Mouse (Mus musculus) cerebral cortex, adult 2 months (tissue): Measurements from ENCODE around the gene Irs1.

Experiments used
- WGBS: fragments of 180-500 bp; shearing (Covaris S2); methylation state at CpG from one replicate; pipeline ENCODE4 v1.1.7; 2018; 5-methylcytosine and 5-hydroxymethylcytosine counted together

Irs1 gene

GRCm38 (mm10) chr1:82288421-82288990 is 2.7 kb downstream of the Irs1 start:
- 87% methylated on average over 18 of the region's 18 CpGs for WGBS

DNA sequence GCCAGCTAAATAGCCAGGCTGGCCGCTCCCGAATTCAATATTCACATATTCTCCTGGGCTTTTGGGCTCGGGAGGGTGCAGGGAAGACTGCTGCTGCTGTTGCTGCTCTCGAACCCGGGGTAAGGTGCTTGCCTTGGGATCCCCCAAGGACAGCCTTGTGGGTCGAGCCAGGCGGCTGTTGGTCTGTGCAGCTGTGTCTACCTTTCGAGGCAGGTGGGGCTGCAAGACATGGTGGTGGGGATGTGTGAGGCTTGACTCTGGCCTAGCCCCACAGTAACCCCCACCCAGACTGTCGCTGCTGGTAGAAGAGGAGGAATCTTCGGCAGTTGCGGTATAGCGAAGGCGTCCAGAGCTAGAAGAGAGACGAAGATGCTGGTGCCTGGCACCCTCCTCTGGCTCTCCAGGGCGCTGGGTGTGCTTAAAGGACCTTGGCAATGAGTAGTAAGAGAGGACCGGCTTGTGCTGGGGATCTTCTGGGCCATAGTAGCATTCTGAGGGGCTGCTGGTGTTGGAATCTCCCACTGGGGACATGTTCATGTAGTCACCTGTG is 3.4 kb downstream of the Irs1 start:
- WGBS: 77% methylated on average over 16 of the region's 16 CpGs

GRCm38 (mm10) chr1:82287052-82287775 is 4.0 kb downstream of the Irs1 start:
- 50% methylated on average over 22 of the region's 22 CpGs for WGBS

- 16% methylated on average over 15 of the region's 15 CpGs for WGBS
Measured at GRCm38 (mm10) chr1:82286190-82287051, 4.8 kb downstream of the Irs1 start.

DNA sequence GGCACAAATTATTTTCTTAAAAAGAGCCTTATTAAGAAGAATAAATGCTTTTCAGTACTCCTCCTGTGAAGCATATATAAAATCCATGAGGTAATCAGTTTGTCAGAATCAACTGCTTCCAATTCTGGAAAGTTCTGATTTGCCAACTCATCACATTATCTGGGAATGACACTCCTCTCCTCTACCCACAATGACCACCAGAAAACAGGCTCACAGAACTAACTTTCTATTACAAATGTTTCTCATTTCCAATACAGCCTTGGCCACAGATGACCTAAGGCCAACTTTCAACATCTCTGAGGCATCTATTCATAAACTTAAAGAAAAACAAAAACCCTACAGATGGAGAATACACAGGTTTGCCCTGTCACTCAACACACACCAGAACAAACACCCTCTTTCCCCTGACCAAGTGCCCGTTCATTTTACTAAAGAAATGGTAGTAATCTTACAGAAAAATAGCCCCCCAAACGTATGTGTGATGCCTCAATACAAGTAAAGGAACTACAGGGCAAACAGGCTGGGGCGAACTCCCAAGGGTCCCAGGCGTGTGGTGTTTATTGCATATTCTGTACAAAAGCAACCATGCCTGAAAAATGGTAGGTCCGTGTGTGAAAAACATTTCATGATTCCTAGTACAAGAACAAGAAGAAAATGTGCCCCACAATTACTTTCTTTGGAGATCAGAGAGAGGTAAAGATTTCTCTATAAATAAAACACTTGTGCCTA is 5.6 kb downstream of the Irs1 start:
- WGBS: 29% methylated on average over 5 of the region's 5 CpGs

GRCm38 (mm10) chr1:82284403-82284802 is 6.8 kb downstream of the Irs1 start:
- 18% methylated on average over 4 of the region's 4 CpGs for WGBS

DNA sequence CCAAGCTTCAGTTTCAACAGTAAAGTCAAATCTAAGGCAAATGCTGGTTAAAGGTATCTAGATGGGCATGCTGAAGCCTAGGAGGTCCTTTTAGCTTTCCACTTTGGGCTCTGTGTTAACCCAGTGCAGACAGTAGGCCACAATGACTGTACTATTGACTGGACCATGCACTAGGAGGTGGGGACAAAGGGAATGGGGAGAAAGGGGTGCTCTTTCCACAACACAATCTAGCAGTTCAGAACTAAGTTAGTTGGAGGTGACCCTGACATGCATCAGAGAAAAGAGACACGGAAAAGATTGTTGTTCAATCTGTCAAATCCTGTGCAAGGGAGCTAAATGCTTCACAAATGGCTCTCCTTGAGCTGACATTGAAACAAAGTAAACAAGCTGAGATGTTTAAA is 7.3 kb downstream of the Irs1 start:
- WGBS: 32% methylated on average over 1 of the region's 1 CpGs

GRCm38 (mm10) chr1:82282992-82283611 is 8.1 kb downstream of the Irs1 start:
- under 1% methylated on average over 35 of the region's 35 CpGs for WGBS

GRCm38 (mm10) chr1:82281823-82282222 is 9.4 kb downstream of the Irs1 start:
- WGBS: 70% methylated on average over 6 of the region's 6 CpGs

DNA sequence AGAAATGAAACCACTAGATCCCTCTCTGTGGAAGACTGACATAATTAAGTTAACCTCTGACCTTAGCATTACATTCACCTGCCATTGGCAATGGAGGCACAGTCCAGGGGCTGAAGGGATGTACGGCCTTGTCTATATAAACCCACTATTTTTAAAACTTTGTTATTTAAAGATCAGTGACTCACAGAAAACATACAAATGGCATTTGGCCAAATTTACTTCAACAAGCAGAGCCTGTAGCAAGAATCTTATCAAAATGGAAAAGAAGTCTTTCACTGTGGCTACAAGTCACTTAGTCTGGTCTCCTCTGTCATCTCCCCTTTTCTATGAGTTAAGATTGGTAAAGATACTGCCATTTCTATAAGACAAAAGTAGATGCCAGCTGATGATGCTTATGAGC is 11.4 kb downstream of the Irs1 start:
- 49% methylated on average over 1 of the region's 1 CpGs for WGBS

DNA sequence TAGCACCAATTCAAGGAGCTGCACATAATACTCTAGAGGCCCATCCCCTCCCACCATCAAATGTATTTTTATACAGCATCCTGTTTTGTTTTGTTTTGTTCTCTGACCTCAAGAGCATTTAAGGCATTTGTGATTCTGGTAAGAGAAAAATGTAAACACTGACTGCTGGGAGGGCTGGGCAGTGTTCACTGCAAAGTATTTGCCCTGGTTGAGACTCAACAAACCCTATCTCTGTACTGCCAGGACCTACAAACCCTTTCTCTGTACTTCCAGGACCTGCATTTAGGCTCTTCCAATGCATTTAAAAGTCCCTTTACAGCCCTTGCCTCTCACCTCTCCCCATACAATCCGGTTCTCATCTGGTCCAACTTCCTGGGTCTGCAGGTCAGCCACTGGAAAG is 16.9 kb downstream of the Irs1 start:
- WGBS: 53% methylated on average over 1 of the region's 1 CpGs

DNA sequence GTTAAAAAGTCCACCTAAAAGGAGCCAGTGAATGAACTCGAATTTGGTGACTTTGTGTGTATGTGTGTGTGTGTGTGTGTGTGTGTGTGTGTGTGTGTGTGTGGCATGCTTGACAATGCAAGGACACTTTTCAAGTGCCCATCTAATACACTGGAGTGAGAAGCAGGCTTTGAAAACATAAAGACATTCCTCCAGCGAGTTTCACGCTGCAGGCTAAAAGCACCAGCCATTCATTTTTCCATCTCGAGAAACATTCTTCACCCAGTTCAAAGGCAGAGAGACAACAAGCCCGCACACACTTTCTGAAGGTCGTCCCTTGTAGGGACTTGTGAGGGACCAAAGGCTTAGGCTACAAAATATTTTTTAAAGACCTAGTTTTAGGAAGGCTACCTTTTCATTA is 17.7 kb downstream of the Irs1 start:
- WGBS: 53% methylated on average over 6 of the region's 6 CpGs

GRCm38 (mm10) chr1:82272231-82272630 is 19.0 kb downstream of the Irs1 start:
- WGBS: 68% methylated on average over 5 of the region's 5 CpGs

GRCm38 (mm10) chr1:82267547-82267946 is 23.7 kb downstream of the Irs1 start:
- 60% methylated on average over 4 of the region's 4 CpGs for WGBS

DNA sequence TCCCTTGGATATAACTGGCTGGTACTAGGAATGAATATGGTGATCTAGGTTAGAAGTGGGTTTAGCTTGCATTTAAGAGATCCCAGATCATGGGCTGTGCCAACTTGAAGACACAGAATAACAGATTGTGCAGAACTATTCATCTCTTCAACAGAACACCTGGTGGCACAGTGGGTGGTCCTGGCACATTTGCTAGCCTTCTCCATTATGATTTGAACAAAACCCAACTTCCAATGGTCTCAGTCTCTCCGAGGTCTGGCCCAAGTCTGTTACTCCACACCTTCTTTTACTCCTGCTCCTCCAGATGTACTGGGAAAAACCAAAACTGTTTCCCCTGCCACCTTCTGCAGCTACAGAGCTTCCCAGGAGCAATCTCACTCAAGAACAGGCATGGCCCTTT is 28.9 kb downstream of the Irs1 start:
- WGBS: 33% methylated on average over 1 of the region's 1 CpGs

GRCm38 (mm10) chr1:82261638-82262037 is 29.6 kb downstream of the Irs1 start:
- 67% methylated on average over 5 of the region's 5 CpGs for WGBS

- 48% methylated on average over 9 of the region's 9 CpGs for WGBS
Measured at GRCm38 (mm10) chr1:82261053-82261618, 30.1 kb downstream of the Irs1 start.

GRCm38 (mm10) chr1:82260055-82260454 is 31.2 kb downstream of the Irs1 start:
- 63% methylated on average over 3 of the region's 3 CpGs for WGBS

GRCm38 (mm10) chr1:82258331-82258730 is 32.9 kb downstream of the Irs1 start:
- 68% methylated on average over 7 of the region's 7 CpGs for WGBS

- WGBS: 68% methylated on average over 5 of the region's 5 CpGs
Measured at GRCm38 (mm10) chr1:82257457-82257856, 33.8 kb downstream of the Irs1 start.
